Comparison of ENCODE assay signal across 11 mouse cellular contexts in genomic region chr4:149290157-149290750, GRCm38 (mm10).
"Had no signal": no experiment of that assay in that cellular context is flagged by ENCODE, and none has a peak within 500 bp of the region (broad histone marks: within the 10 kb centered on the region; RNA-seq: fewer than 3 reads in every experiment).

No protein-coding gene starts in this region.

- H3K27me3 ChIP-seq: limb, embryonic 15.5 days; liver, embryonic 12.5 days; midbrain, embryonic 12.5 days had no signal

- H3K9me3 ChIP-seq: limb, embryonic 15.5 days; liver, embryonic 12.5 days; midbrain, embryonic 12.5 days had no signal

- DNase-seq: layer of hippocampus, adult 9-11 months; layer of hippocampus, postnatal 36 days; lung, embryonic 14.5 days; lung, postnatal 10 days; lung, postnatal 4 days; right cerebral cortex, postnatal 25 days; thymus, postnatal 36 days had no signal

- H3K4me3 ChIP-seq: limb, embryonic 15.5 days; liver, embryonic 12.5 days; midbrain, embryonic 12.5 days had no signal

- H3K27ac ChIP-seq: limb, embryonic 15.5 days; liver, embryonic 12.5 days; midbrain, embryonic 12.5 days had no signal

- ATAC-seq: liver, embryonic 12.5 days; midbrain, embryonic 16.5 days had no signal
